Mouse (Mus musculus) adrenal gland, adult 18-20 months (tissue): ENCODE measurements around the gene Ubc. TPM values are rescaled to one million over a fixed set of nuclear protein-coding genes. Genes with fewer than 3 reads are reported as not detected.
A peak's percentile ranks its signal among the peaks of the same experiment; 100 is the strongest.

Experiments used
- DNase-seq, 2 experiments: peaks; one replicate each; pipeline ENCODE4 v3.0.0; 2021 to 2022; ENCODE audit warnings: low spot score in 2 of 2
- total RNA-seq, 2 experiments: library from RNA; stranded (reverse); gene quantifications; 1 replicate in 1 of 2; 2 replicates in 1 of 2; pipeline ENCODE4 v1.2.3; 2021

The Ubc gene
- total RNA-seq, 2 experiments from 2014 or later: 1,721 to 2,004 TPM

- DNase-seq: no peak
These were observed 37.2 kb downstream of the Ubc start for GRCm38 (mm10) chr5:125352781-125353294.

- DNase-seq: no peak
These were observed 38.1 kb downstream of the Ubc start for GRCm38 (mm10) chr5:125351939-125352338.

- no peak for DNase-seq
These were observed 38.9 kb downstream of the Ubc start for GRCm38 (mm10) chr5:125351057-125351456.

GRCm38 (mm10) chr5:125349391-125349790 lies 40.6 kb downstream of the Ubc start:
- no peak for DNase-seq

- DNase-seq: peak; percentile 85 to 87
These were observed 41.5 kb downstream of the Ubc start for GRCm38 (mm10) chr5:125348487-125348886.

GRCm38 (mm10) chr5:125348067-125348466 lies 41.9 kb downstream of the Ubc start:
- DNase-seq: no peak

- peak in 1 of 2 experiments; percentile 64 for DNase-seq
These were observed 45.7 kb downstream of the Ubc start for GRCm38 (mm10) chr5:125344296-125344695.

GRCm38 (mm10) chr5:125341459-125342090 lies 48.4 kb downstream of the Ubc start:
- DNase-seq: no peak

- peak; percentile 94 to 97 for DNase-seq
These were observed 49.3 kb downstream of the Ubc start, which contains the start of gene Scarb1 for GRCm38 (mm10) chr5:125340547-125341262. Gene Scarb1 (minus strand): TSS chr5:125341094.

GRCm38 (mm10) chr5:125339851-125340531 lies 50.0 kb downstream of the Ubc start:
- DNase-seq: no peak

- DNase-seq: peak in 1 of 2 experiments; percentile 45
These were observed 50.8 kb downstream of the Ubc start for GRCm38 (mm10) chr5:125339108-125339751.

GRCm38 (mm10) chr5:125337526-125337925 lies 52.5 kb downstream of the Ubc start:
- DNase-seq: peak in 1 of 2 experiments; percentile 4

GRCm38 (mm10) chr5:125337012-125337411 lies 53.0 kb downstream of the Ubc start:
- DNase-seq: peak in 1 of 2 experiments; percentile 6

Other genes with a start within 250 kb of the Ubc start
- gene Ncor2, start 211.0 kb downstream of the Ubc start, total RNA-seq: 100 to 1,000 TPM; 195 to 242 TPM
- 1,000 to 10,000 TPM; 2,973 to 3,724 TPM for gene Scarb1, start 49.1 kb downstream of the Ubc start, total RNA-seq
- gene Gm10382, start 880 bp downstream of the Ubc start, total RNA-seq: under 1 TPM; 0.42 to 0.50 TPM
- gene Dhx37, start 43.9 kb upstream of the Ubc start, total RNA-seq: 10 to 100 TPM; 16.7 to 19.3 TPM
- gene Bri3bp, start 51.4 kb upstream of the Ubc start, total RNA-seq: 10 to 100 TPM; 18.7 to 32.1 TPM
- gene Aacs, start 85.6 kb upstream of the Ubc start, total RNA-seq: 100 to 1,000 TPM in 1 of 2 experiments, 10 to 100 TPM in 1; 90.2 to 165 TPM
- gene Tmem132b, start 141.6 kb upstream of the Ubc start, total RNA-seq: 1 to 10 TPM; 2.0 to 2.1 TPM